Mouse (Mus musculus) kidney, adult 8-10 months (tissue): ENCODE data around the gene Pnliprp2.

ENCODE experiments used
- DNase-seq, 2 experiments: peaks; one replicate each; pipeline ENCODE4 v3.0.0; 2022

The Pnliprp2 gene

GRCm38 (mm10) chr19:58759423-58759822, at the start of gene Pnliprp2:
Gene Pnliprp2 (plus strand): TSS chr19:58759719.
- DNase-seq = peak; percentile 32 to 57

GRCm38 (mm10) chr19:58717925-58718324, 41.6 kb upstream of the Pnliprp2 start:
- DNase-seq = no peak

- DNase-seq = no peak
Observed at GRCm38 (mm10) chr19:58720439-58720838, 39.1 kb upstream of the Pnliprp2 start.

- no peak for DNase-seq
Observed at GRCm38 (mm10) chr19:58726551-58726950, 33.0 kb upstream of the Pnliprp2 start.

- DNase-seq = no peak
Observed at GRCm38 (mm10) chr19:58727756-58728155, 31.8 kb upstream of the Pnliprp2 start.

GRCm38 (mm10) chr19:58728445-58729031, 31.0 kb upstream of the Pnliprp2 start, which contains the start of gene Pnliprp1:
Gene Pnliprp1 (plus strand): TSS chr19:58728887.
- no peak for DNase-seq

DNA sequence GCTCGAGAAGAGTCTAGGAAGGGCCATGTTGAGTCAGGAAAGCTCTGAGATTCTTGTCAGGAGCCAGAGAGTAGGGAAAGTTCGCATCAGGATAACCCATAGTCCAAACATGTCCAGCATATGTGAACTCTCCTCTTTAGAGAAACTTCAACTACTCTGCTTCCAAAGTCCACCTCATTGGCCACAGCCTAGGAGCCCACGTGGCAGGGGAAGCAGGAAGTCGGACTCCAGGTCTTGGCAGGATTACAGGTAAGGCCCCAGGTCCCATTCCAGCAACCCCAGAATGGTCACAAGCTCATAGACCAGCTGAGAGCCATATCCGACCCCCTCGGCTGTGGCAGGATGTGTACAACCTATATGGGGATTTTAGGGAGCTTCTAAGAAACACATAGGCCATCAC, 26.3 kb upstream of the Pnliprp2 start:
- peak; percentile 59 to 65 for DNase-seq

DNA sequence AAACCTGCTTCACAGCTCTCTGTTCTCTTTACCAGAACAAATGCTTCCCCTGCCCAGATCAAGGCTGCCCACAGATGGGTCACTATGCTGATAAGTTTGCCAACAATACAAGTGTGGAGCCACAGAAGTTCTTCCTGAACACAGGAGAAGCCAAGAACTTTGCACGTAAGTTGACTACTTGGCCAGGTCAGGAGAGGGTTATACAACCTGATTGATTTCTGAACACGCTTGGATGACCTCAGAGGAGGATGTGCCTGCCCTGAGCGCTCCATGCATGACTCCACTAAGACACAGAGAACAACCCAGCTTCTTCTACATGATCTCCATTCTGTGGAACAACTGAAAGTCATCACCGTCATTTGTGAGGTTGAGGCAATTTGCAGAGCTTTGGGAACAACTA, 21.4 kb upstream of the Pnliprp2 start:
- peak; percentile 2 to 19 for DNase-seq

DNA sequence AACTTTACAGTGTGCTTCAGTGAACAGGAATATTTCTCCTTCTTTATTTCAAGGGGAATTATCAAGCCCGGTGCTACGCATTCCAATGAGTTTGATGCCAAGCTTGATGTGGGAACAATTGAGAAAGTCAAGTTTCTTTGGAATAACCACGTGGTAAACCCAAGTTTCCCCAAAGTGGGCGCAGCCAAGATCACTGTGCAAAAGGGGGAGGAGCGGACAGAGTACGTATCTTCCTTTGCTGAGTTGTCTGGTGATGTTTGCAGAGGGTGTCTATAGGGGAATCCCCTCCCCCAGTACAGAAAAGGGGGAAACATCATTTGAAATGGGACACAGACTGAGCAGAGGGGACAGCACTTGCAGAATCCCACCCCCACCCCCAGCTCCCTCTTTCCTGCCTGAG, 18.5 kb upstream of the Pnliprp2 start:
- DNase-seq = no peak

- no peak for DNase-seq
Observed at GRCm38 (mm10) chr19:58742711-58743110, 16.8 kb upstream of the Pnliprp2 start.

GRCm38 (mm10) chr19:58743736-58744135, 15.8 kb upstream of the Pnliprp2 start:
- DNase-seq = no peak

DNA sequence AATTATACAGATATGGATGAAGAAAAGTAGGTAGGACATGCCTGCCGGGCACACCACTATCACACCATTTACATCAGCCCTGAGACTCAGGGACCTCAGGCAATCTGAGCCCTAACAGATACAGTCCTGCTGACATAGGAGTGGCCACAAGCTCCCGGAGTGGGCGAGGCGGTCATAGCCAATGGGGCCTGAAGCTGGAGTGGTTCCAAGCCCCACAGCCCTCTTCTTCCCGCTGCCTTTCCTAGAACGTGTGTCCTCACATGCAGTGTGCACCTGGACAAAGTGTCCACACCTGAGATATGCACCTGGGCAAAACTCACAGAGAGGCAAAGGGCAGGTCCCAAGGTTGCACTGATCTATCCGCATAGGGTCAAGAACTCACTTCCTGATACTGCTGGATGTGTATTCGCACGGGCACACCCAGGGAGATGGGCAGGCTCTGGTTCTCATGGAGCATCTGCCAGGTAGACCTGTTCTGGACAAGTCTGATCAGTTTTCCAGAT, 12.0 kb upstream of the Pnliprp2 start:
- no peak for DNase-seq

DNA sequence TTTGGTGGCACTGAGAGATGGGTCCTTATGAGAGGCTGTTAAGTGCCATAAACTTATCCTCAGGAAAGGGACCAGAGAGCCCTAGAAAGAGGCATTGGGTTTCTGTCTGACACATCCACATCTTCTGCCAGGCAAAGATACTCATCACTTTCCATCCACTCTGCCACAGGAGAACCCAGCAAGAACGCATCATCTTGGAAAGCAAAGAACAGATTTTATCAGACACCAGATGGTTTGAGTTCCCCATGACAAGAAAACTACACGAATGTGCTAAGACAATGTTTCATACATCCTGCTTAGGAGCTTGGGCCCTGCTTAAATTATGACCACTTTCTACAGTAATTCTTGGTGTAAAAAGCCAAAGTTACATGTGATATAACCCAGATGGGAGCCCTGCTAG, 8.7 kb upstream of the Pnliprp2 start:
- DNase-seq = no peak

DNA sequence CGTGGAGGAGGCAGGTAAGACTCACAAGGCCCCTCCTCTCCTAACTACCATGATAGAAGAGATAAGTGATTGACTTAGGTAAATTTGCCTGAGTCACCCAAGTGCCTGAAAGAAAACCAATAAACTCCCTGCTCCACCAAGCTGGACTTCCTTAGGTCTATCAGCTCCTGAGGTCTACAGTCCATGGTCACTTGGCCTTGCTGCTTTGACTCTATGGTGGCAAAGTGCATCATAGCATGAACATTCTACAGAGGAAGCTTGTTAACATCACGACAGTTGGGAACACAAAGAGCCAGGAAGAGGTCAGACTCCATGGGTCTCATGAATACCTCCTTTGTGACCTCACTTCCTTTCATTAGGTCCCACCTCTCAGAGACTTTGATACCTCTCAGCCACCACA, 8.0 kb upstream of the Pnliprp2 start:
- no peak for DNase-seq

GRCm38 (mm10) chr19:58758871-58759270, 648 bp upstream of the Pnliprp2 start:
- DNase-seq = no peak

DNA sequence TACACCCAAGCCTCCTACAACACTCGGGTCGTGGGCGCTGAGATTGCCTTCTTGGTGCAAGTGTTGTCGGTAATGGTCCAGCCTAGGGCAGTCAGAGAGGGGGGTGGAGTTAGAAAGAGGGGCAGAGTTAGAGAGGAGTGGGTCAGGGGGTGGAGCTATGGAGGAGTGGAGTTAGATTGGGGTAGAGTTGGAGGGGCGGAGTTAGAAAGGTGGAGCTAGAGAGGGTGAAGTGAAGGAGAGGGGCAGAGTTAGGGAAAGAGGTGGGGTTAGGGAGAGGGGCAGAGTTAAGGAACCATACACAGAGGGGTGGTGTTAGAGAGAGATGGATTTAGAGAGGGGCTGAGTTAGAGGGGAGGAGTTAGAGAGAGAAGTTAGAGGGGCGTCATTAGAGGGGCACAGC, 2.8 kb downstream of the Pnliprp2 start:
- no peak for DNase-seq

- DNase-seq = peak; percentile 12 to 60
Observed at GRCm38 (mm10) chr19:58762848-58763541, 3.5 kb downstream of the Pnliprp2 start.

DNA sequence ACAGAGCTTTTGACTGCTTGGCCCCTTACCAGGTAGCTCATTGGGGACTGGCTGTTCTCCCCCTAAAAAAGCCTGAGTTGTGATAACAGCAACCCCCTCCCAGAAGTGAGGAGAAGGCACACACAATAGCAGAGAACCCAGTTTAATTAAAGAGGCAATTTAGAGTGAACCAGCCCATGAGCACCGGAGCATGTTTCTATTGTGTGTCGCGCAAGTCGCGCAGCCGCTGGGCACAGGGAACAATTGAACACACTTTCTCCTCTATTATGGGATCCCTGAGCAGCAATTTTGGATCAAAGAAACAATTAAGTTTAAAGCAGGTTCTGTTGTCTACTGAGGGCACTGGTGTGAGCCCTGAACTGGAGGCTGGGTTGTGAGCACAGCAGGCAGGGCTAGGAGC, 7.8 kb downstream of the Pnliprp2 start:
- DNase-seq = no peak

DNA sequence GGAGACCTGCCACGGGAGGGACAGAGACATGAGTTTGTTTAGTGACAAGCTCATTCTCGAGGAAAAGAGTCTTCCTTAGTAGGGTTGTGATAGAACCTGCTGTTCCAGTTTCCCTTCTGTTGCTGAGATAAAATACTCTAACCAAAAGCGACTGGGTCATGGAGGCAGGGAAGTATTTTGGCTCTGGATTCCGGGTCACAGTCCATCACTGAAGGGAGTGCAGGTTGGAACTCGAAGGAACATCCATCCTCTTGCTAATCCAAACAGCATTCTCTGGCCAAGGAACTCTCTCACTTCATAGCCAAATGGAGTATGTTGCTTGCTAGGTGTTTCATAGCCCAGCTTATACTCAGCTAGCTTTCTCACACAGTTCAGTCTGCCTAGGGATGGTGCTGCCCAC, 16.9 kb downstream of the Pnliprp2 start:
- DNase-seq = no peak

GRCm38 (mm10) chr19:58781566-58781965, 22.0 kb downstream of the Pnliprp2 start:
- DNase-seq = no peak

DNA sequence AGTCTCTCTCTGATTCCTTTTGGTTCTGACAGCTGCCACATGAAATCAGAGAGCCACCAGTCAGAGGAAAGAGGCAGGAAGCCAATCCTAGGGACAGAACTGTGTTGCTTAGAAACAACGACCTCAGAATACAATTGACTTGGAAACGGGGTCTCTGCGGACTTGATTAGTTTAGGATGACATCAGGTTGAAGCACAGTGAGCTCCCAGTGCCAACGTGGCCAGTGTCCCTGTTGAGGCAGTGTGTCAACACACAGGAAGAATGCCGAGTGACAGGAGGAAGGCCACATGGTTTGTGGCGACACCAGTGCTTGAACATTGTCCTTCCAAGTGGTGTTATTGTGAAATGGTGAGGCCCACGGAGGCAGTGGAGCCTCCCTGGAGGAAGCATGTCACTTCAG, 24.4 kb downstream of the Pnliprp2 start:
- DNase-seq = no peak

- DNase-seq = no peak
Observed at GRCm38 (mm10) chr19:58789194-58789593, 29.7 kb downstream of the Pnliprp2 start.

DNA sequence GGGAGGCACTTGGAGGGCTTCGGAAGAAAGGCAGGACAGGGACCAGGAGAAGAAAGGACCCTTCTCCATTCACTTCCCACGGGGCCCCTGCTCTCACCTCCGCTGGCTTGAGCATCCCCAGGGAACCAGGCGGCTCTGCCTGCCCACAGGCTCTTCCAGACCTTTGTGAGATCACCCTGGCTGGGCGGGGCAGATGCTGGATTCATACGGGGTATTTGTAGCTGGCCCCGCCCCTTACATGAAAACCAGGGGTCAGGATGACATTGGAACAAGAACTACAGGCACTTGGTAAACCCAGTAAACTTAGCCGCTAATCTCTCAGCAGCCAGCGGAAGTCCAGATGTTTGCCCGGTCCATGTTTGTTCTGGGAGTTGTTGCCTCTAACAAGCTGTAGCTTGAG, 34.8 kb downstream of the Pnliprp2 start, which contains the start of gene 1700019N19Rik:
Gene 1700019N19Rik (minus strand): TSS at position 178 of the 400 bp plus-strand sequence.
- no peak for DNase-seq

GRCm38 (mm10) chr19:58795114-58795669, 35.7 kb downstream of the Pnliprp2 start:
- DNase-seq = no peak
